Comparison of ENCODE assay signal across 12 mouse cellular contexts in genomic region chr19:32523769-32524515, GRCm38 (mm10). TPM values are rescaled to one million over a fixed set of nuclear protein-coding genes. Genes with fewer than 3 reads are reported as not detected.
DNase-seq lines count a peak whose midpoint lies in the region; ATAC-seq and TF ChIP-seq lines count a peak whose summit lies in the region.
"Had no signal": no experiment of that assay in that cellular context is flagged by ENCODE, and none has a peak within 500 bp of the region (broad histone marks: within the 10 kb centered on the region; RNA-seq: fewer than 3 reads in every experiment).

No protein-coding gene starts in this region.

- DNase-seq in A20 (ENCODE audit: low read depth, low spot score) (peak; percentile 72), MEL (ENCODE audit: low read depth, low spot score) (peak; percentile 94)
- peak; percentile 32 for DNase-seq in naive thymus-derived CD4-positive, alpha-beta T cell, adult 2 months (ENCODE audit: low read depth)
- DNase-seq in adrenal gland, adult 2 months: no peak
- no peak for DNase-seq in right cerebral cortex, postnatal 4 days
- no peak for DNase-seq in layer of hippocampus, adult 9-11 months
- DNase-seq: gastrocnemius, postnatal 36 days; lung, adult 2 months had no signal

- no peaks in the 10 kb centered on the region for H3K27me3 ChIP-seq in MEL (ENCODE audit: control insufficient read depth in 1 of 2, insufficient read depth in 2 of 2, low read length in 2 of 2)
- no peaks in the 10 kb centered on the region for H3K27me3 ChIP-seq in limb, embryonic 13.5 days
- H3K27me3 ChIP-seq: neural tube, embryonic 13.5 days had no signal

- no peak; the same call in none of the 2 replicates for TF ChIP-seq RAD21 in MEL (IDR thresholded peaks at IDR 0.05; ENCODE audit: low read depth, low read length)

- peak; percentile 74 to 88 for TF ChIP-seq EP300 in MEL (IDR thresholded peaks at IDR 0.05; ENCODE audit: low read depth in 1 of 2, low read length in 2 of 2)

- H3K9me3 ChIP-seq in MEL (replicated peaks; ENCODE audit: insufficient read depth, low read length): no peaks in the 10 kb centered on the region
- H3K9me3 ChIP-seq in limb, embryonic 13.5 days: peaks cover 10% of the 10 kb centered on the region; the same call in 1 of the 2 replicates
- H3K9me3 ChIP-seq: neural tube, embryonic 13.5 days had no signal

- peak overlapping the region; percentile 93 for H3K27ac ChIP-seq in MEL (ENCODE audit: control insufficient read depth, low read depth, low read length)
- H3K27ac ChIP-seq in limb, embryonic 13.5 days: peak overlapping the region; percentile 79
- H3K27ac ChIP-seq: hindbrain, postnatal 0 days; neural tube, embryonic 13.5 days had no signal

- TF ChIP-seq CTCF in MEL (IDR thresholded peaks at IDR 0.05 in 2 of 3, conservative IDR thresholded peaks at IDR 0.05 in 1 of 3; ENCODE audit: control insufficient read depth in 1 of 3, insufficient read depth in 1 of 3, low read depth in 2 of 3, low read length in 3 of 3, poor library complexity in 1 of 3, severe bottlenecking in 1 of 3): no peak

- peaks cover 0 to 27% of the 10 kb centered on the region in 2 experiments; a peak in 2 of 4 replicates for H3K36me3 ChIP-seq in MEL (ENCODE audit: control insufficient read depth in 1 of 2, insufficient read depth in 2 of 2, low read length in 2 of 2)
- no peaks in the 10 kb centered on the region for H3K36me3 ChIP-seq in limb, embryonic 13.5 days
- H3K36me3 ChIP-seq: neural tube, embryonic 13.5 days had no signal

- no peaks in the 10 kb centered on the region for H3K79me2 ChIP-seq in MEL (ENCODE audit: control insufficient read depth, insufficient read depth, low read length, poor library complexity)

- H3K4me3 ChIP-seq in MEL (ENCODE audit: control insufficient read depth in 1 of 2, insufficient read depth in 1 of 2, low read depth in 2 of 2, low read length in 2 of 2): peak overlapping the region in 1 of 2 experiments; percentile 17; a peak in 2 of 4 replicates
- H3K4me3 ChIP-seq in limb, embryonic 13.5 days: no peak overlapping the region
- H3K4me3 ChIP-seq: neural tube, embryonic 13.5 days had no signal

- ATAC-seq in limb, embryonic 13.5 days (ENCODE audit: low FRiP score, low read depth): peak; percentile 79
- no peak for ATAC-seq in inflammation-experienced regulatory T-cells, adult 6 months
- ATAC-seq: hindbrain, postnatal 0 days had no signal

- peak overlapping the region; percentile 53 for H3K9ac ChIP-seq in MEL (ENCODE audit: control insufficient read depth, low read depth, low read length, poor library complexity, severe bottlenecking)
- H3K9ac ChIP-seq in limb, embryonic 13.5 days: no peak overlapping the region
- H3K9ac ChIP-seq: neural tube, embryonic 13.5 days had no signal

- H3K4me2 ChIP-seq in limb, embryonic 13.5 days (replicated peaks): peak overlapping the region; percentile 35
- H3K4me2 ChIP-seq: neural tube, embryonic 13.5 days had no signal

- WGBS in limb, embryonic 13.5 days: 25% methylated on average over 14 of the region's 14 CpGs

- peaks cover 11 to 24% of the 10 kb centered on the region in 2 experiments for H3K4me1 ChIP-seq in MEL (ENCODE audit: control insufficient read depth in 1 of 2, insufficient read depth in 2 of 2, low read length in 2 of 2)
- H3K4me1 ChIP-seq in limb, embryonic 13.5 days: peaks cover 27% of the 10 kb centered on the region
- H3K4me1 ChIP-seq: neural tube, embryonic 13.5 days had no signal

- peak in 1 of 2 experiments; percentile 78; a peak in 2 of 4 replicates for TF ChIP-seq POLR2A in MEL (IDR thresholded peaks at IDR 0.05; ENCODE audit: control insufficient read depth in 1 of 2, insufficient read depth in 1 of 2, low read depth in 1 of 2, low read length in 2 of 2, poor library complexity in 1 of 2)

TF ChIP-seq in MEL, 35 proteins besides CTCF, POLR2A, EP300 and RAD21:
- peak; percentile 77; the same call in 1 of the 2 replicates for TF ChIP-seq POLR2AphosphoS5 (IDR thresholded peaks at IDR 0.05; ENCODE audit: borderline replicate concordance, low read depth, low read length)
- TF ChIP-seq ETS1 (IDR thresholded peaks at IDR 0.05; ENCODE audit: low read depth, low read length): peak; percentile 88
- no peak for TF ChIP-seq POLR2AphosphoS2 (IDR thresholded peaks at IDR 0.05; ENCODE audit: low read length)
- peak; percentile 89 for TF ChIP-seq MYC (IDR thresholded peaks at IDR 0.05; ENCODE audit: low read depth, low read length)
- no peak for TF ChIP-seq NRF1 (IDR thresholded peaks at IDR 0.05; ENCODE audit: insufficient read depth, low read depth, low read length, poor library complexity, severe bottlenecking)
- no peak for TF ChIP-seq MAZ (IDR thresholded peaks at IDR 0.05; ENCODE audit: low read depth, low read length)
- peak; percentile 89 for TF ChIP-seq GABPA (IDR thresholded peaks at IDR 0.05; ENCODE audit: low read depth, low read length)
- 0 out of 2 replicates have a peak, but pooled peaks have one; percentile 51 for TF ChIP-seq ZMIZ1 (IDR thresholded peaks at IDR 0.05; ENCODE audit: low read depth, low read length)
- TF ChIP-seq RCOR1 (IDR thresholded peaks at IDR 0.05; ENCODE audit: low read depth, low read length): peak; percentile 43; the same call in 1 of the 2 replicates
- TF ChIP-seq TCF12 (IDR thresholded peaks at IDR 0.05; ENCODE audit: low read depth, low read length): peak; percentile 53; the same call in 1 of the 2 replicates
- no peak for TF ChIP-seq ZKSCAN1 (IDR thresholded peaks at IDR 0.05; ENCODE audit: low read depth, low read length)
- TF ChIP-seq CHD1 (IDR thresholded peaks at IDR 0.05; ENCODE audit: low read depth, low read length): peak; percentile 74; the same call in 1 of the 2 replicates
- 0 out of 2 replicates have a peak, but pooled peaks have one; percentile 51 for TF ChIP-seq JUND (IDR thresholded peaks at IDR 0.05; ENCODE audit: low read depth, low read length)
- peak; percentile 27; the same call in 1 of the 2 replicates for TF ChIP-seq SMC3 (IDR thresholded peaks at IDR 0.05; ENCODE audit: low read depth, low read length)
- no peak; the same call in 1 of the 2 replicates for TF ChIP-seq KAT2A (conservative IDR thresholded peaks at IDR 0.05; ENCODE audit: low read depth, low read length)
- no peak for TF ChIP-seq ZC3H11A (IDR thresholded peaks at IDR 0.05; ENCODE audit: low read depth, low read length)
- peak; percentile 58; the same call in 1 of the 2 replicates for TF ChIP-seq ELF1 (IDR thresholded peaks at IDR 0.05; ENCODE audit: low read depth, low read length)
- TF ChIP-seq TAL1 (IDR thresholded peaks at IDR 0.05; ENCODE audit: low read length): no peak
- TF ChIP-seq GATA1 (IDR thresholded peaks at IDR 0.05; ENCODE audit: low read depth, low read length): no peak
- peak; percentile 86 for TF ChIP-seq TBP (IDR thresholded peaks at IDR 0.05; ENCODE audit: low read depth, low read length)
- TF ChIP-seq E2F4 (IDR thresholded peaks at IDR 0.05; ENCODE audit: borderline replicate concordance, low read depth, low read length): 0 out of 2 replicates have a peak, but pooled peaks have one; percentile 42
- TF ChIP-seq UBTF (IDR thresholded peaks at IDR 0.05; ENCODE audit: borderline replicate concordance, insufficient read depth, low read depth, low read length): no peak
- TF ChIP-seq SIN3A (IDR thresholded peaks at IDR 0.05; ENCODE audit: low read length): peak; percentile 83
- TF ChIP-seq HCFC1 (IDR thresholded peaks at IDR 0.05; ENCODE audit: low read depth, low read length): peak; percentile 55; the same call in 1 of the 2 replicates
- TF ChIP-seq ZNF384 (IDR thresholded peaks at IDR 0.05; ENCODE audit: low read depth, low read length): peak; percentile 46; the same call in 1 of the 2 replicates
- TF ChIP-seq MAFK (IDR thresholded peaks at IDR 0.05; ENCODE audit: borderline replicate concordance, low read depth, low read length): peak; percentile 94
- TF ChIP-seq MAX (IDR thresholded peaks at IDR 0.05; ENCODE audit: low read length): peak; percentile 88
- TF ChIP-seq MXI1 (IDR thresholded peaks at IDR 0.05; ENCODE audit: low read depth, low read length): peak; percentile 69
- TF ChIP-seq BHLHE40 (IDR thresholded peaks at IDR 0.05; ENCODE audit: borderline replicate concordance, low read depth, low read length): peak; percentile 73; the same call in 1 of the 2 replicates
- no peak for TF ChIP-seq USF2 (IDR thresholded peaks at IDR 0.05; ENCODE audit: borderline replicate concordance in 1 of 2, insufficient read depth in 1 of 2, low read depth in 1 of 2, low read length in 2 of 2)
- no peak for TF ChIP-seq MEF2A (IDR thresholded peaks at IDR 0.05; ENCODE audit: extremely low read depth, insufficient replicate concordance, low read depth, low read length, poor library complexity, severe bottlenecking)
- no peak; the same call in 1 of the 2 replicates for TF ChIP-seq USF1 (IDR thresholded peaks at IDR 0.05; ENCODE audit: low read depth, low read length)
- peak; percentile 81 for TF ChIP-seq MYB (IDR thresholded peaks at IDR 0.05; ENCODE audit: low read depth, low read length)
- TF ChIP-seq NELFE (IDR thresholded peaks at IDR 0.05; ENCODE audit: low read depth, low read length): peak; percentile 56
- TF ChIP-seq CHD2 (IDR thresholded peaks at IDR 0.05; ENCODE audit: low read length): no peak

RNA-seq across cellular contexts. Expression of gene Minpp1, which starts 38.4 kb away (rescaled TPM):
- 192 and 256 TPM in 2 replicates for total RNA-seq in MEL (2012; rRNA removed)
- polyA plus RNA-seq in MEL (2012; ENCODE audit: insufficient read depth in 1 of 2, insufficient read length in 2 of 2, low read depth in 1 of 2, low replicate concordance in 2 of 2, missing spikeins in 1 of 2): 100 to 1,000 TPM in 1 of 2 experiments, not detected in 1; 176 TPM
- polyA plus RNA-seq in limb, embryonic 13.5 days (2015; fragmentation: Nextera tagmentation; extraction: Ambion mirVana): 81.3 and 82.2 TPM in 2 replicates
- polyA plus RNA-seq in inflammation-experienced regulatory T-cells, adult 6 months (2017; shearing (Covaris generic)): 10 to 100 TPM in 2 of 3 experiments, 1 to 10 TPM in 1; 8.0 to 12.0 (median 11.6) TPM
- total RNA-seq in adrenal gland, adult 2 months (2021): 10 to 100 TPM; 36.6 to 39.7 TPM
- polyA plus RNA-seq in adrenal gland, adult 2 months (2012; rRNA removed): 198 and 228 TPM in 2 replicates

RNA-seq across cellular contexts. Expression of gene Rpl9-ps6, which starts 57.6 kb away (rescaled TPM):
- total RNA-seq in MEL (2012; rRNA removed): 111 and 161 TPM in 2 replicates
- 10 to 100 TPM in 1 of 2 experiments, not detected in 1; 95.5 TPM for polyA plus RNA-seq in MEL (2012; ENCODE audit: insufficient read depth in 1 of 2, insufficient read length in 2 of 2, low read depth in 1 of 2, low replicate concordance in 2 of 2, missing spikeins in 1 of 2)
- polyA plus RNA-seq in limb, embryonic 13.5 days (2015; fragmentation: Nextera tagmentation; extraction: Ambion mirVana): 122 and 136 TPM in 2 replicates
- 100 to 1,000 TPM; 239 to 553 (median 263) TPM for polyA plus RNA-seq in inflammation-experienced regulatory T-cells, adult 6 months (2017; shearing (Covaris generic))
- 10 to 100 TPM; 23.2 to 51.6 TPM for total RNA-seq in adrenal gland, adult 2 months (2021)
- 0.38 and 0.55 TPM in 2 replicates for polyA plus RNA-seq in adrenal gland, adult 2 months (2012; rRNA removed)

Comparison
In these comparisons a context has a peak if more than half of its experiments do, and no peak if none do; other contexts are left out.
1. DNase-seq: peak in A20 (single experiment), MEL (single experiment) and naive thymus-derived CD4-positive, alpha-beta T cell, adult 2 months (single experiment); none in adrenal gland, adult 2 months (single experiment), right cerebral cortex, postnatal 4 days (single experiment) and layer of hippocampus, adult 9-11 months (single experiment).